Mouse (Mus musculus) lung, adult 2 months (tissue): ENCODE results near the gene Hepacam2.

ENCODE experiments used
- CTCF ChIP-seq: fragments of 200-500 bp; IDR thresholded peaks from 2 replicates; pipeline ENCODE4 v1.5.1; 2011; ENCODE audit warnings: mild to moderate bottlenecking, low read length, control low read depth; ENCODE audit not compliant: insufficient read depth
- POLR2A ChIP-seq: fragments of 200-500 bp; IDR thresholded peaks from 2 replicates; pipeline ENCODE4 v1.6.1; 2011; ENCODE audit warnings: low read depth, mild to moderate bottlenecking, control low read depth, low read length, borderline replicate concordance; ENCODE audit errors: extremely low read depth

GRCm38 (mm10) chr6:3539470-3539869, 41.4 kb upstream of the Hepacam2 start:
- TF ChIP-seq CTCF (no peak), POLR2A (no peak)
